24 mouse cellular contexts compared by ENCODE assay signal in genomic region chr3:100381363-100381762, GRCm38 (mm10).
DNase-seq lines count a peak whose midpoint lies in the region; ATAC-seq and TF ChIP-seq lines count a peak whose summit lies in the region.
"Had no signal": no experiment of that assay in that cellular context is flagged by ENCODE, and none has a peak within 500 bp of the region (broad histone marks: within the 10 kb centered on the region; RNA-seq: fewer than 3 reads in every experiment).

No protein-coding gene starts in this region.

- WGBS in kidney, adult 2 months, result 54% methylated on average over 2 of the region's 2 CpGs
- WGBS in kidney, embryonic 15.5 days, result 72% methylated on average over 2 of the region's 2 CpGs
- 78% methylated on average over 2 of the region's 2 CpGs for WGBS in kidney, postnatal 0 days

- no peak overlapping the region for H3K4me3 ChIP-seq in kidney, adult 2 months (ENCODE audit: insufficient read depth, low read depth, low read length)
- H3K4me3 ChIP-seq in kidney, embryonic 15.5 days (replicated peaks), result no peak overlapping the region
- H3K4me3 ChIP-seq in kidney, postnatal 0 days (replicated peaks; ENCODE audit: low read depth, low read length), result no peak overlapping the region
- no peak overlapping the region for H3K4me3 ChIP-seq in layer of hippocampus, adult 2 months
- H3K4me3 ChIP-seq: embryonic facial prominence, embryonic 13.5 days; embryonic facial prominence, embryonic 15.5 days; erythroblast, embryonic 14.5 days; forebrain, embryonic 10.5 days; forebrain, embryonic 12.5 days had no signal

- no peak overlapping the region for H3K4me2 ChIP-seq in kidney, embryonic 15.5 days
- no peak overlapping the region for H3K4me2 ChIP-seq in kidney, postnatal 0 days (ENCODE audit: low read length)
- H3K4me2 ChIP-seq: embryonic facial prominence, embryonic 13.5 days; embryonic facial prominence, embryonic 15.5 days; forebrain, embryonic 12.5 days had no signal

- ATAC-seq in kidney, embryonic 15.5 days (replicated peaks; ENCODE audit: low FRiP score), result 0 out of 2 replicates have a peak, but pooled peaks have one; percentile 52
- 0 out of 2 replicates have a peak, but pooled peaks have one; percentile 43 for ATAC-seq in kidney, postnatal 0 days (replicated peaks; ENCODE audit: low FRiP score, low read depth)
- ATAC-seq: forebrain, embryonic 14.5 days had no signal

- no peak overlapping the region for H3K27ac ChIP-seq in kidney, adult 2 months (ENCODE audit: insufficient read depth, low read depth, low read length)
- no peak overlapping the region for H3K27ac ChIP-seq in kidney, embryonic 15.5 days
- no peak overlapping the region for H3K27ac ChIP-seq in kidney, postnatal 0 days
- H3K27ac ChIP-seq in layer of hippocampus, adult 2 months, result no peak overlapping the region
- H3K27ac ChIP-seq: embryonic facial prominence, embryonic 13.5 days; embryonic facial prominence, embryonic 15.5 days; forebrain, embryonic 10.5 days; forebrain, embryonic 12.5 days had no signal

- H3K27me3 ChIP-seq in kidney, adult 2 months (replicated peaks; ENCODE audit: control insufficient read depth, insufficient read depth, low read length), result no peaks in the 10 kb centered on the region; the same call in 1 of the 2 replicates
- H3K27me3 ChIP-seq in kidney, embryonic 15.5 days, result no peaks in the 10 kb centered on the region
- no peaks in the 10 kb centered on the region for H3K27me3 ChIP-seq in kidney, postnatal 0 days (ENCODE audit: insufficient read depth, low read length)
- H3K27me3 ChIP-seq: embryonic facial prominence, embryonic 13.5 days; embryonic facial prominence, embryonic 15.5 days; forebrain, embryonic 12.5 days had no signal

- H3K4me1 ChIP-seq in kidney, adult 2 months (ENCODE audit: control insufficient read depth, insufficient read depth, low read length), result no peaks in the 10 kb centered on the region; the same call in 1 of the 2 replicates
- no peaks in the 10 kb centered on the region for H3K4me1 ChIP-seq in kidney, embryonic 15.5 days
- no peaks in the 10 kb centered on the region for H3K4me1 ChIP-seq in kidney, postnatal 0 days (replicated peaks; ENCODE audit: insufficient read depth, low read length)
- H3K4me1 ChIP-seq: embryonic facial prominence, embryonic 13.5 days; embryonic facial prominence, embryonic 15.5 days; forebrain, embryonic 10.5 days; forebrain, embryonic 12.5 days had no signal

- no peak for TF ChIP-seq POLR2A in kidney, adult 2 months (IDR thresholded peaks at IDR 0.05; ENCODE audit: low read depth, low read length)

- H3K36me3 ChIP-seq in kidney, adult 2 months (ENCODE audit: control insufficient read depth, insufficient read depth, low read length), result no peaks in the 10 kb centered on the region
- no peaks in the 10 kb centered on the region for H3K36me3 ChIP-seq in kidney, embryonic 15.5 days
- H3K36me3 ChIP-seq in kidney, postnatal 0 days (ENCODE audit: insufficient read depth, low read length), result no peaks in the 10 kb centered on the region
- H3K36me3 ChIP-seq: embryonic facial prominence, embryonic 13.5 days; embryonic facial prominence, embryonic 15.5 days; forebrain, embryonic 10.5 days; forebrain, embryonic 12.5 days had no signal

- H3K9me3 ChIP-seq in kidney, embryonic 15.5 days (replicated peaks), result no peaks in the 10 kb centered on the region
- no peaks in the 10 kb centered on the region for H3K9me3 ChIP-seq in kidney, postnatal 0 days (replicated peaks; ENCODE audit: low read length)
- H3K9me3 ChIP-seq: embryonic facial prominence, embryonic 13.5 days; embryonic facial prominence, embryonic 15.5 days; forebrain, embryonic 10.5 days; forebrain, embryonic 12.5 days had no signal

- no peak overlapping the region for H3K9ac ChIP-seq in kidney, embryonic 15.5 days
- H3K9ac ChIP-seq in kidney, postnatal 0 days (ENCODE audit: low read depth, low read length), result no peak overlapping the region
- H3K9ac ChIP-seq: embryonic facial prominence, embryonic 13.5 days; embryonic facial prominence, embryonic 15.5 days; forebrain, embryonic 12.5 days had no signal

- no peak for TF ChIP-seq CTCF in kidney, adult 2 months (conservative IDR thresholded peaks at IDR 0.05; ENCODE audit: insufficient read depth, insufficient read length, low read depth, low read length)
- no peak for TF ChIP-seq CTCF in kidney, postnatal 0 days (IDR thresholded peaks at IDR 0.05; ENCODE audit: low read depth)
- TF ChIP-seq CTCF in layer of hippocampus, adult 2 months (conservative IDR thresholded peaks at IDR 0.05), result no peak

- peak; percentile 27 for DNase-seq in kidney, adult 2 months
- no peak for DNase-seq in kidney, postnatal 4 days
- no peak for DNase-seq in kidney, adult 18-20 months
- DNase-seq in kidney, postnatal 0 days (ENCODE audit: low spot score), result peak; percentile 16
- no peak for DNase-seq in kidney, adult 11 months
- peak; percentile 46 for DNase-seq in yolk sac, embryonic 10.5 days (ENCODE audit: low spot score)
- DNase-seq in layer of hippocampus, adult 2 months (ENCODE audit: low spot score in 2 of 2), result no peak
- DNase-seq: adrenal gland, adult 2 months; adrenal gland, postnatal 10 days; adrenal gland, postnatal 25 days; cerebellum, adult 11 months; cerebellum, adult 18-20 months; cerebellum, adult 8-10 months; cerebellum, adult 9-11 months; cerebellum, postnatal 14 days; cerebellum, postnatal 36 days; embryo, embryonic 11 days had no signal

Comparison
In these comparisons a context has a peak if more than half of its experiments do, and no peak if none do; other contexts are left out.
1. DNase-seq: peak in kidney, adult 2 months (single experiment), kidney, postnatal 0 days (single experiment) and yolk sac, embryonic 10.5 days (single experiment); none in kidney, postnatal 4 days (0 of 2), kidney, adult 18-20 months (single experiment), kidney, adult 11 months (single experiment) and layer of hippocampus, adult 2 months (0 of 2).